Mouse (Mus musculus): ENCODE results near the gene Papolb. TPM values are rescaled to one million over a fixed set of nuclear protein-coding genes. Genes with fewer than 3 reads are reported as not detected.

Gene Papolb
- polyA plus RNA-seq, 1 experiment from 2014 or later, result 0.15 TPM

- Histone ChIP-seq H3K4me2 (no peak overlapping the region), H3K27ac (no peak overlapping the region), H3K4me1 (peaks cover 4% of the 10 kb centered on the region; the same call in 1 of the 2 replicates), H3K36me3 (no peaks in the 10 kb centered on the region), H3K9me3 (no peaks in the 10 kb centered on the region), H3K9ac (no peak overlapping the region), H3K4me3 (no peak overlapping the region), H3K27me3 (no peaks in the 10 kb centered on the region)
- WGBS, result 56% methylated on average over 2 of the region's 2 CpGs
- no peak for ATAC-seq (ENCODE audit: borderline replicate concordance, extremely low read depth, low FRiP score, low TSS enrichment)
Measured at GRCm38 (mm10) chr5:142482512-142482911, 47.4 kb downstream of the Papolb start.

- Histone ChIP-seq H3K4me3 (peak overlapping the region; percentile 25), H3K27ac (no peak overlapping the region)
- peak; percentile 27; the same call in 1 of the 2 replicates for ATAC-seq (ENCODE audit: borderline replicate concordance, extremely low read depth, low FRiP score, low TSS enrichment)
Measured at GRCm38 (mm10) chr5:142478829-142479435, 50.9 kb downstream of the Papolb start.

GRCm38 (mm10) chr5:142477866-142478615 lies 51.8 kb downstream of the Papolb start:
- no peak for ATAC-seq (ENCODE audit: borderline replicate concordance, extremely low read depth, low FRiP score, low TSS enrichment)
- WGBS, result 70% methylated on average over 5 of the region's 5 CpGs

More at GRCm38 (mm10) chr5:142478829-142479435, 50.9 kb downstream of the Papolb start:
- H3K9ac ChIP-seq, result 0 out of 2 replicates have a peak overlapping the region, but pooled peaks have one; percentile 14
- H3K4me1 ChIP-seq, result peaks cover 4% of the 10 kb centered on the region; the same call in 1 of the 2 replicates
- WGBS, result 27% methylated on average over 17 of the region's 17 CpGs
- H3K36me3 ChIP-seq, result no peaks in the 10 kb centered on the region
- no peaks in the 10 kb centered on the region for H3K9me3 ChIP-seq
- no peaks in the 10 kb centered on the region for H3K27me3 ChIP-seq
- peak overlapping the region; percentile 49 for H3K4me2 ChIP-seq

GRCm38 (mm10) chr5:142477346-142477745 lies 52.5 kb downstream of the Papolb start:
- Histone ChIP-seq H3K36me3 (no peaks in the 10 kb centered on the region), H3K4me3 (no peak overlapping the region), H3K9me3 (no peaks in the 10 kb centered on the region), H3K4me1 (peaks cover 4% of the 10 kb centered on the region; the same call in 1 of the 2 replicates), H3K9ac (no peak overlapping the region), H3K27me3 (no peaks in the 10 kb centered on the region), H3K27ac (no peak overlapping the region), H3K4me2 (no peak overlapping the region)
- no peak for ATAC-seq (ENCODE audit: borderline replicate concordance, extremely low read depth, low FRiP score, low TSS enrichment)
- 76% methylated on average over 12 of the region's 12 CpGs for WGBS

More at GRCm38 (mm10) chr5:142477866-142478615, 51.8 kb downstream of the Papolb start:
- H3K9ac ChIP-seq, result no peak overlapping the region
- H3K4me1 ChIP-seq, result peaks cover 4% of the 10 kb centered on the region; the same call in 1 of the 2 replicates
- H3K4me3 ChIP-seq, result no peak overlapping the region
- H3K27ac ChIP-seq, result no peak overlapping the region
- H3K27me3 ChIP-seq, result no peaks in the 10 kb centered on the region
- no peaks in the 10 kb centered on the region for H3K36me3 ChIP-seq
- H3K4me2 ChIP-seq, result no peak overlapping the region
- no peaks in the 10 kb centered on the region for H3K9me3 ChIP-seq

Other genes with a start within 250 kb of the Papolb start
- 4.0 and 5.7 TPM in 2 replicates for gene Foxk1, start 128.6 kb downstream of the Papolb start, polyA plus RNA-seq (2015; fragmentation: Nextera tagmentation; extraction: Ambion mirVana)
- 7.8 and 8.8 TPM in 2 replicates for gene Ap5z1, start 66.1 kb downstream of the Papolb start, polyA plus RNA-seq (2015; fragmentation: Nextera tagmentation; extraction: Ambion mirVana)
- 2.6 and 3.5 TPM in 2 replicates for gene Radil, start 21.0 kb upstream of the Papolb start, polyA plus RNA-seq (2015; fragmentation: Nextera tagmentation; extraction: Ambion mirVana)
- 0.35 and 0.59 TPM in 2 replicates for gene Mmd2, start 78.7 kb upstream of the Papolb start, polyA plus RNA-seq (2015; fragmentation: Nextera tagmentation; extraction: Ambion mirVana)
- 40.8 and 44.5 TPM in 2 replicates for gene Wipi2, start 97.6 kb upstream of the Papolb start, polyA plus RNA-seq (2015; fragmentation: Nextera tagmentation; extraction: Ambion mirVana)
- 6.0 and 6.1 TPM in 2 replicates for gene Slc29a4, start 162.4 kb upstream of the Papolb start, polyA plus RNA-seq (2015; fragmentation: Nextera tagmentation; extraction: Ambion mirVana)

Data from lung, embryonic 15.5 days (tissue).